Mouse (Mus musculus) layer of hippocampus, postnatal 10 days (tissue): ENCODE data around the gene Bmp7. TPM values are rescaled to one million over a fixed set of nuclear protein-coding genes. Genes with fewer than 3 reads are reported as not detected.
A peak's percentile ranks its signal among the peaks of the same experiment; 100 is the strongest.

Experiments
- DNase-seq, 2 experiments: peaks; one replicate each; pipeline ENCODE4 v3.0.0; 2021; ENCODE audit warnings: low spot score in 2 of 2
- total RNA-seq, 2 experiments: library from RNA; stranded (reverse); gene quantifications; 2 replicates each; pipeline ENCODE4 v1.2.3; 2021

Bmp7 gene
- total RNA-seq, 2 experiments from 2014 or later: 8.1 to 11.5 TPM

GRCm38 (mm10) chr2:172950119-172950676 lies 10.1 kb upstream of the Bmp7 start:
- DNase-seq: no peak

- DNase-seq: no peak
Observed at GRCm38 (mm10) chr2:172949051-172949450, 8.9 kb upstream of the Bmp7 start.

- DNase-seq: no peak
Observed at GRCm38 (mm10) chr2:172940799-172941163, 660 bp upstream of the Bmp7 start.

GRCm38 (mm10) chr2:172939639-172940002 lies 500 bp downstream of the Bmp7 start:
- DNase-seq: no peak

- DNase-seq: peak in 1 of 2 experiments; percentile 28
Observed at GRCm38 (mm10) chr2:172938761-172939638, 1.1 kb downstream of the Bmp7 start.

GRCm38 (mm10) chr2:172937326-172938190 lies 2.6 kb downstream of the Bmp7 start:
- peak in 1 of 2 experiments; percentile 16 for DNase-seq

GRCm38 (mm10) chr2:172936844-172937243 lies 3.3 kb downstream of the Bmp7 start:
- no peak for DNase-seq

GRCm38 (mm10) chr2:172935776-172936562 lies 4.2 kb downstream of the Bmp7 start:
- DNase-seq: peak in 1 of 2 experiments; percentile 7

GRCm38 (mm10) chr2:172934891-172935740 lies 5.0 kb downstream of the Bmp7 start:
- DNase-seq: peak in 1 of 2 experiments; percentile 13

GRCm38 (mm10) chr2:172934420-172934788 lies 5.7 kb downstream of the Bmp7 start:
- DNase-seq: no peak

GRCm38 (mm10) chr2:172933631-172934419 lies 6.3 kb downstream of the Bmp7 start:
- peak; percentile 26 to 53 for DNase-seq

- peak in 1 of 2 experiments; percentile 8 for DNase-seq
Observed at GRCm38 (mm10) chr2:172931137-172931898, 8.8 kb downstream of the Bmp7 start.

- DNase-seq: no peak
Observed at GRCm38 (mm10) chr2:172929905-172930436, 10.2 kb downstream of the Bmp7 start.

GRCm38 (mm10) chr2:172927643-172928042 lies 12.5 kb downstream of the Bmp7 start:
- peak in 1 of 2 experiments; percentile 7 for DNase-seq

GRCm38 (mm10) chr2:172926311-172926710 lies 13.8 kb downstream of the Bmp7 start:
- DNase-seq: peak in 1 of 2 experiments; percentile 7

GRCm38 (mm10) chr2:172924961-172925360 lies 15.2 kb downstream of the Bmp7 start:
- peak in 1 of 2 experiments; percentile 7 for DNase-seq

GRCm38 (mm10) chr2:172923198-172923597 lies 16.9 kb downstream of the Bmp7 start:
- peak in 1 of 2 experiments; percentile 29 for DNase-seq

- no peak for DNase-seq
Observed at GRCm38 (mm10) chr2:172922597-172922996, 17.5 kb downstream of the Bmp7 start.
